Mouse (Mus musculus) induced T-regulatory cell, adult 2 months (primary cell): ENCODE measurements at regions not wholly inside any gene's neighbourhood (a gene's known extent, or its start where the extent isn't known, plus 50 kb on each side); places are given as distances from the start of the nearest gene placed in this dataset.

ENCODE experiments used
- DNase-seq: peaks from one replicate; pipeline ENCODE4 v3.0.0-alpha.2; 2012; ENCODE audit warnings: low read depth

DNA sequence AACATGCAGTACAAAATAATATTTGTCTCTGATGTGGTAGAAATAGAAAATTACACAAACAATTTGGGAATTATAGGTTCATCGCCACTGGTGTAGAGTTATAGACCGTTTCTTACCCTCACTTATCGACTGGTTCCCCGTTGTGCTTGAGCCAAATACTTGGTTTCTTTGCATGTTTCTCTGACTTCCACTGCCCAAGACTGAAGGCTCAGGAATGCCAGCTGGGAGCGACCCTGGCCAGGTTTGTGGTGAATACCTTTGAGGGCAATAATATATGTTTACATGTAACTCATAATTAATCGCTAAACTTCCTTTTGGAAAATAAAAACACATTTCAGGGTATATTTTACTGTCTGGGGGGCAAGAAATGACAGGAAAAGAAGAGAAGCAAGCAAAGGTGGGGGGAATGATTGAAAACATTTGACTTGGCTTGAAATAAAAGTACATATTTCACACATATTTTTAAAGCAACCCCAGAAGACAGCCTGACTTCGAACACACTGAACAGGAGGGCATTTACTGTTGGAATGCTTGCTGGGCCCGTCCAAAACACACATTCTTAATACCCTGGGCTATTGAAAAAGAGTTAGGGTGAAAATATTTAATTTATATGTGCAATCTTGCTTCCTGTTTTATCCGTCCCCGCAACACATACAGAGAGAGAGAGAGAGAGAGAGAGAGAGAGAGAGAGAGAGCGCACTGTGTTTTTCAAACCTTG, 75.3 kb upstream of the Ccn2 start:
- no peak for DNase-seq

- no peak for DNase-seq
Observed at GRCm38 (mm10) chr10:24520515-24520914, 74.7 kb upstream of the Ccn2 start.

DNA sequence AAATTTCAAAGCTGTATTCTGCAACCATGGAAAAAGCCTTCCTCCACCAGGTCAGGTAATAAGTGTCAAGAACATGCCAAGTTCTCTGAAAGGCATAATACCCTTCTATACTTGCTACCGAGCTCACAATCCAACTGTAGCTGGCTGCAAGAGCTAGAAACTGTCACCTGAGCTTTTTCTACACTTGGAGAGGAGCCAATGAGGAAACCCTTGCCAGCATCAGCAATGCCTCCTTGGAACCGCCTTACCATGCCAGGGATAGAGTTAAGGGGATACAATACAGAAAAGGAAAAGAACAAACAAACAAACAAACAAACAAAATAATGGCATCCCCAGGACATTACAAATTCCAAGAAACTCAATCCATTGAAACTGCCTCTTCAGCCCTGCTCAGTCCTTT, 62.5 kb upstream of the Ccn2 start:
- no peak for DNase-seq

DNA sequence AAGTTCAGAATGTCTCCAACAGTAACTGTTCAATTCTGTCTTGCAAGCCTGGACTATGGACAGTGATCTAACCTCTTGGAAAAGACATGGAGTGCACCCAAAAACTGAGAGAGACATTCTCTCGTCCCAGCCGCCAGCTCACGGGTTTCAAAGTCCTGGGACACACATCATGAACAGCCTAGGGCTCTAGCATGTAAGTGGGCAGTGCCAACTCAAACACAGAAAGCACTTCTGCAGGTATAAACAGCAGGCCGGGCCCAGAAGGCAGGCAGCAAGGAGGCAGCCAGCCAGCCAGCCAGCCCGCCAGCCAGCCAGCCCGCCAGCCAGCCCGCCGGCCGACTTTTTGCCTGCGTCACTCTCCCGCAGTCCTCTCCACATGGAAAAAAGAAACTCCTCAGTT, 60.3 kb upstream of the Ccn2 start:
- no peak for DNase-seq

GRCm38 (mm10) chr10:24535461-24535860, 59.8 kb upstream of the Ccn2 start:
- no peak for DNase-seq

GRCm38 (mm10) chr10:24541990-24542389, 53.3 kb upstream of the Ccn2 start:
- no peak for DNase-seq
